ENCODE assay signal across 15 mouse cellular contexts in the genomic region with DNA sequence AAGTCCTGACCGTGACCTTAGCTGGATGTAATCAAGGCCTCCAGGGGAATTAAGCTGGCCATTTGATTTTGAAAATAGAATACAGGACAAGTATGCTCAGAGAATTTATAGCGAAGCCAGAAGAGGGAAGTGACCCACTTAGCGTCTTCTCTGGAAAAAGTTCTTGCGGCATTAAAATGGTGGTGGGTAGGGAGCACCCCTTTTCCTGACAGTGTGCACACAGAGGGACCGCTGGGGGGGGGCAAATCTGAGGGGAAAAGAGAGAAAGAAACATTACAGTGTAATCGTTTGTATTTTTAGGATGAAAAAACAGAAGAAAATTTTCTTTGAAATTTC.
DNase-seq lines count a peak whose midpoint lies in the region; ATAC-seq and TF ChIP-seq lines count a peak whose summit lies in the region.
"Had no signal": no experiment of that assay in that cellular context is flagged by ENCODE, and none has a peak within 500 bp of the region (broad histone marks: within the 10 kb centered on the region; RNA-seq: fewer than 3 reads in every experiment).

No protein-coding gene starts in this region.

- H3K4me2 ChIP-seq in heart, embryonic 16.5 days (ENCODE audit: low read depth, low read length): peak overlapping the region; percentile 6; the same call in 1 of the 2 replicates
- 0 out of 2 replicates have a peak overlapping the region, but pooled peaks have one; percentile 9 for H3K4me2 ChIP-seq in neural tube, embryonic 13.5 days
- no peak overlapping the region for H3K4me2 ChIP-seq in hindbrain, embryonic 11.5 days (replicated peaks; ENCODE audit: low read depth, low read length)

- no peaks in the 10 kb centered on the region for H3K36me3 ChIP-seq in heart, embryonic 16.5 days (ENCODE audit: control insufficient read depth, insufficient read depth)
- H3K36me3 ChIP-seq in neural tube, embryonic 13.5 days: no peaks in the 10 kb centered on the region
- H3K36me3 ChIP-seq in hindbrain, embryonic 11.5 days (ENCODE audit: control insufficient read depth, insufficient read depth, low read length): no peaks in the 10 kb centered on the region
- H3K36me3 ChIP-seq: hindbrain, embryonic 10.5 days had no signal

- no peak for ATAC-seq in heart, embryonic 16.5 days (replicated peaks; ENCODE audit: extremely low read depth, insufficient read depth, low FRiP score)
- no peak for ATAC-seq in neural tube, embryonic 13.5 days (ENCODE audit: low read depth)
- ATAC-seq in hindbrain, embryonic 11.5 days (ENCODE audit: low FRiP score): no peak

- no peak overlapping the region for H3K27ac ChIP-seq in heart, embryonic 16.5 days (ENCODE audit: low read length)
- H3K27ac ChIP-seq in neural tube, embryonic 13.5 days (replicated peaks): peak overlapping the region; percentile 55
- no peak overlapping the region for H3K27ac ChIP-seq in layer of hippocampus, adult 2 months
- no peak overlapping the region for H3K27ac ChIP-seq in hindbrain, embryonic 11.5 days (ENCODE audit: low read depth, low read length)
- H3K27ac ChIP-seq: hindbrain, embryonic 10.5 days had no signal

- DNase-seq in adrenal gland, postnatal 10 days: peak; percentile 18
- DNase-seq in adrenal gland, postnatal 36 days: no peak
- DNase-seq in heart, postnatal 4 days: no peak
- DNase-seq in neural tube, embryonic 10.5 days (ENCODE audit: extremely low spot score, low spot score): no peak
- no peak for DNase-seq in layer of hippocampus, adult 2 months (ENCODE audit: low spot score in 2 of 2)
- DNase-seq in hindbrain, embryonic 11.5 days (ENCODE audit: low spot score): no peak
- DNase-seq: cerebellum, postnatal 25 days; kidney, adult 8-10 months; layer of hippocampus, adult 9-11 months; lung, postnatal 10 days; thymus, adult 2 months had no signal

- H3K4me1 ChIP-seq in heart, embryonic 16.5 days (ENCODE audit: control insufficient read depth, insufficient read depth, low read length): peaks cover 4% of the 10 kb centered on the region; the same call in 1 of the 2 replicates
- peaks cover 5% of the 10 kb centered on the region; the same call in 1 of the 2 replicates for H3K4me1 ChIP-seq in neural tube, embryonic 13.5 days (replicated peaks)
- H3K4me1 ChIP-seq in hindbrain, embryonic 11.5 days (replicated peaks; ENCODE audit: control insufficient read depth, insufficient read depth, low read length): no peaks in the 10 kb centered on the region

- H3K9ac ChIP-seq in heart, embryonic 16.5 days (ENCODE audit: low read length): no peak overlapping the region
- H3K9ac ChIP-seq in neural tube, embryonic 13.5 days: no peak overlapping the region
- no peak overlapping the region for H3K9ac ChIP-seq in hindbrain, embryonic 11.5 days (ENCODE audit: low read depth, low read length)

- H3K9me3 ChIP-seq in heart, embryonic 16.5 days (replicated peaks; ENCODE audit: control insufficient read depth, low read length): 0 out of 2 replicates have a peak, but pooled peaks cover 2% of the 10 kb centered on the region
- H3K9me3 ChIP-seq in neural tube, embryonic 13.5 days: no peaks in the 10 kb centered on the region
- H3K9me3 ChIP-seq in hindbrain, embryonic 11.5 days (ENCODE audit: control insufficient read depth, low read length): no peaks in the 10 kb centered on the region
- H3K9me3 ChIP-seq: hindbrain, embryonic 10.5 days had no signal

- 63% methylated on average over 6 of the region's 6 CpGs for WGBS in heart, embryonic 16.5 days
- 61% methylated on average over 6 of the region's 6 CpGs for WGBS in neural tube, embryonic 13.5 days
- WGBS in hindbrain, embryonic 11.5 days: 72% methylated on average over 6 of the region's 6 CpGs

- no peak for TF ChIP-seq CTCF in layer of hippocampus, adult 2 months (conservative IDR thresholded peaks at IDR 0.05)

- H3K27me3 ChIP-seq in heart, embryonic 16.5 days (ENCODE audit: control insufficient read depth, insufficient read depth, low read length): no peaks in the 10 kb centered on the region
- no peaks in the 10 kb centered on the region for H3K27me3 ChIP-seq in neural tube, embryonic 13.5 days
- H3K27me3 ChIP-seq in hindbrain, embryonic 11.5 days (ENCODE audit: control insufficient read depth, insufficient read depth, low read length): no peaks in the 10 kb centered on the region

- H3K4me3 ChIP-seq in heart, embryonic 16.5 days (ENCODE audit: low read length): no peak overlapping the region
- no peak overlapping the region for H3K4me3 ChIP-seq in neural tube, embryonic 13.5 days
- H3K4me3 ChIP-seq in layer of hippocampus, adult 2 months: no peak overlapping the region
- H3K4me3 ChIP-seq in hindbrain, embryonic 11.5 days (ENCODE audit: low read depth, low read length): no peak overlapping the region
- H3K4me3 ChIP-seq: erythroblast, embryonic 14.5 days; hindbrain, embryonic 10.5 days had no signal
